Mouse (Mus musculus): Measurements from ENCODE around the gene Cfap157.

DNA sequence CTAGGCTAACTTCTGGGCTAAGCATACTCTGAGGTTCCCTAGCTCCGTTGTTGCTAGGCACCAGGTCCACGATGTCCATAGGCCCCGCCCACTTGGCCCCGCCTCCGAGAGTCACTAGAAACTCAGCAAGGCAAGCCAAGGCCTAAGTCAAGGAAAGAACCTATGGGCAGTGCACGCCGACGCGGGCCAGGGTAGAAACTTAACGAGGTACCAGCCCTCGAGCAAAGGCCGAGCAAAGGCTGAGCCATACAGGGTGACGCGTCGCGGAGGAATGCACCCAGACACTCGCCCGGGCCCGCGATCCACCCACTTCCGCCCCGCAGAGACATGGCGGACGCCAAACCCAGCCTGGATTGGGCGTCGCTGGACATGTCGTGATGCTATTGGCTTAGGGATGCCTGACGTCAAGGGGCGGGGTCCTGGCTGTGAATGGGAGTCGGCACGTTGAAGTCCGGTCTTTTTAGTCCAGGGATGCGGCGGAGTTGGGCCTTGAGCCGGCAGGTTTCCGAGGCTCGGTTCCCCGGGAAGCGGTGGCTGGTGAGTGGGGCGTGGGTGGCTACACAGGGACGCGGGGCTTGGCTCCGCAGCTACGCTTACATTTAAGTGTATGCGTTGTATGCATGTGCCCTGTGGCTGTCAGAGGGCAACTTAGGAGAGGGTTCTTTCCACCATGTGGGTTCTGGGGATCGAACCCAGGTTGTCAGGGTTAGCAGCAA is 8.7 kb downstream of the Cfap157 start, which contains the start of the genes Ttc16 and Ptrh1:
- TF ChIP-seq CTCF (IDR thresholded peaks at IDR 0.05; ENCODE audit: low read depth) (no peak), EP300 (IDR thresholded peaks at IDR 0.05; ENCODE audit: low read depth) (no peak)

Measured in liver, postnatal 0 days (tissue).